Mouse (Mus musculus) monocyte, adult 5-6 weeks (primary cell): ENCODE results near the gene Slc38a4. TPM values are rescaled to one million over a fixed set of nuclear protein-coding genes. Genes with fewer than 3 reads are reported as not detected.

ENCODE experiments used
- ATAC-seq: fragments of 153-309, 156-312 bp; replicated peaks from 2 replicates; pipeline ENCODE4 v1.8.0; 2017; ENCODE audit warnings: mild to moderate bottlenecking; ENCODE audit not compliant: low TSS enrichment, insufficient number of reproducible peaks, severe bottlenecking, poor library complexity, low FRiP score
- total RNA-seq: library from RNA; stranded (forward); fragments of 200-1000, 200-491, 200-594 nt; gene quantifications from 3 replicates; pipeline ENCODE4 v1.2.3, GENCODE M21; 2017

Gene Slc38a4
- total RNA-seq, 1 experiment from 2014 or later: not detected

- no peak for ATAC-seq
Measured at GRCm38 (mm10) chr15:97028046-97028634, 27.6 kb downstream of the Slc38a4 start.

GRCm38 (mm10) chr15:97026670-97027069 is 29.1 kb downstream of the Slc38a4 start:
- no peak for ATAC-seq

GRCm38 (mm10) chr15:97022764-97023163 is 33.0 kb downstream of the Slc38a4 start:
- ATAC-seq: no peak

GRCm38 (mm10) chr15:97022213-97022612 is 33.5 kb downstream of the Slc38a4 start:
- ATAC-seq: no peak

GRCm38 (mm10) chr15:97020221-97020620 is 35.5 kb downstream of the Slc38a4 start:
- ATAC-seq: no peak

- ATAC-seq: no peak
Measured at GRCm38 (mm10) chr15:97019323-97019722, 36.4 kb downstream of the Slc38a4 start.

- no peak for ATAC-seq
Measured at GRCm38 (mm10) chr15:97017195-97017594, 38.6 kb downstream of the Slc38a4 start.

- no peak for ATAC-seq
Measured at GRCm38 (mm10) chr15:97015036-97015596, 40.6 kb downstream of the Slc38a4 start.

GRCm38 (mm10) chr15:97011599-97012372 is 44.0 kb downstream of the Slc38a4 start:
- no peak for ATAC-seq

GRCm38 (mm10) chr15:97009271-97009670 is 46.5 kb downstream of the Slc38a4 start:
- no peak for ATAC-seq

GRCm38 (mm10) chr15:97005631-97006234 is 50.0 kb downstream of the Slc38a4 start:
- ATAC-seq: no peak

- ATAC-seq: no peak
Measured at GRCm38 (mm10) chr15:97004525-97004867, 51.3 kb downstream of the Slc38a4 start.

GRCm38 (mm10) chr15:97003851-97004524 is 51.8 kb downstream of the Slc38a4 start:
- no peak for ATAC-seq

- ATAC-seq: no peak
Measured at GRCm38 (mm10) chr15:97003186-97003585, 52.6 kb downstream of the Slc38a4 start.

GRCm38 (mm10) chr15:97002752-97003151 is 53.0 kb downstream of the Slc38a4 start:
- ATAC-seq: no peak

GRCm38 (mm10) chr15:97001886-97002285 is 53.9 kb downstream of the Slc38a4 start:
- no peak for ATAC-seq

- ATAC-seq: no peak
Measured at GRCm38 (mm10) chr15:97001416-97001815, 54.3 kb downstream of the Slc38a4 start.

- ATAC-seq: no peak
Measured at GRCm38 (mm10) chr15:97000319-97001251, 55.2 kb downstream of the Slc38a4 start.
